Mouse (Mus musculus): ENCODE results near the gene 1810049J17Rik. TPM values are rescaled to one million over a fixed set of nuclear protein-coding genes. Genes with fewer than 3 reads are reported as not detected.

1810049J17Rik gene
- polyA plus RNA-seq, 1 experiment from 2014 or later = 1.3 TPM

DNA sequence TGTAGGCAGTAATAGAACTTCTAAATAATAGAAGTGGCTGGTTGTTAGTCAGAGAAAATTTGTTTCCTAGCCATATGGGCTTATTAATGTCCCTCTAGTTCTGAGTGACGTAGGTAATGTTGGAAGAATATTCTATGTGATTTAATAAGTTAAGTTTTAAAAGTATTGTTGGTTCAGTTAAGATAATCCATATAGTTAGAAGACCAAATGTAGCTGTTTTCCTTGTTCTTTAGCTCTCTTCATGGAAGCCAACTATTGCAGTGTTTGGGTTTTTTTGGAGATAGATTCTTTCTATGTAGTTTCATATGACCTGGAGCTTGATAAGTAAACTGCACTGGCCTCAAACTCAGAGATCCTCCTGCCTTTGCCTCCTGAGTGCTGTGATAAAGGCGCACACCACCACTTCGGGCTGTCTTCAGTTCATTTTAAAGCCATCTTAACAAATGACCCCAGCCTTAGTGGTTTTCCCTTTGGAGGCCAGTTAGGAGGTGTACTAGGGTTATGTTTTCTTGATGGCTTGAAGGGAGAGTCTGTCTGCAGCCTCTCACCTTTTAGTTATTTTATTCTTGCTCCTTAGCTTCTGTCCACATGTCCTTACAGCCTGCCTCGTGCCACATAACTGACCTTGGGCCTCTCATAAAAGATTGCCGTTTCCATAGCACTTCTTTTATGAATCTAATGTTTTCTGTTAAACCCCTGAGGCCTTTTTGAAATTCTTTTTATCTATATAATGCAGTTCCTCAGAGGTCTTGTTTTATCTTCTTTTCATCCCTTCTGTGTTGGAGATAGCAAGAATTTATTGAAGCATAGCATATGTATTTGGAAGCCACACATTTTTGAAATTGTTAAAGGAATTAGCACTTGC is 19.1 kb upstream of the 1810049J17Rik start:
- no peak overlapping the region for H3K9ac ChIP-seq
- 50% methylated on average over 5 of the region's 5 CpGs for WGBS
- H3K4me1 ChIP-seq (replicated peaks) = peaks cover 16% of the 10 kb centered on the region; the same call in 1 of the 2 replicates
- no peak overlapping the region for H3K27ac ChIP-seq (replicated peaks)
- no peaks in the 10 kb centered on the region for H3K27me3 ChIP-seq
- no peaks in the 10 kb centered on the region for H3K9me3 ChIP-seq
- ATAC-seq (ENCODE audit: low read depth) = no peak
- H3K4me2 ChIP-seq = no peak overlapping the region
- no peak overlapping the region for H3K4me3 ChIP-seq
- H3K36me3 ChIP-seq = peaks cover 23% of the 10 kb centered on the region

DNA sequence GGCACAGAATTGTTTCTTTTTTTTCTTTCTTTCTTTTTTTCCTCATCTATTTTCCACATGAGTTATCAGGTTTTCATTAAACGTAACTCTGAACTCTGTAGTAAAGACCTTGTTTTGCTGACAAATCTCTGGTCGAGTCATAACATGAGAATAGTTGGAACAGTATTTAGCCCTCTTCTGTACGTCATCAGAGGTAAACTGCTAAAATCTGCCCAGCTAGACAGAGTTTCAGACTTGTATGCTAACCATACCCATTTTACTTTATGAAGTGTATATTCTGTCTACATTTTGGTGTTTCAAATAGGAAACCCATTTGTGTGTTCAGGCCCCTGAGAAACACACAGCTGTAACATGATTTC is 16.1 kb upstream of the 1810049J17Rik start:
- H3K27me3 ChIP-seq = no peaks in the 10 kb centered on the region
- H3K4me2 ChIP-seq = no peak overlapping the region
- no peaks in the 10 kb centered on the region for H3K9me3 ChIP-seq
- ATAC-seq (ENCODE audit: low read depth) = no peak
- no peak overlapping the region for H3K9ac ChIP-seq
- peaks cover 16% of the 10 kb centered on the region; the same call in 1 of the 2 replicates for H3K4me1 ChIP-seq (replicated peaks)
- H3K4me3 ChIP-seq = no peak overlapping the region
- no peak overlapping the region for H3K27ac ChIP-seq (replicated peaks)
- H3K36me3 ChIP-seq = no peaks in the 10 kb centered on the region; the same call in none of the 2 replicates
- WGBS = 84% methylated on average over 3 of the region's 3 CpGs

DNA sequence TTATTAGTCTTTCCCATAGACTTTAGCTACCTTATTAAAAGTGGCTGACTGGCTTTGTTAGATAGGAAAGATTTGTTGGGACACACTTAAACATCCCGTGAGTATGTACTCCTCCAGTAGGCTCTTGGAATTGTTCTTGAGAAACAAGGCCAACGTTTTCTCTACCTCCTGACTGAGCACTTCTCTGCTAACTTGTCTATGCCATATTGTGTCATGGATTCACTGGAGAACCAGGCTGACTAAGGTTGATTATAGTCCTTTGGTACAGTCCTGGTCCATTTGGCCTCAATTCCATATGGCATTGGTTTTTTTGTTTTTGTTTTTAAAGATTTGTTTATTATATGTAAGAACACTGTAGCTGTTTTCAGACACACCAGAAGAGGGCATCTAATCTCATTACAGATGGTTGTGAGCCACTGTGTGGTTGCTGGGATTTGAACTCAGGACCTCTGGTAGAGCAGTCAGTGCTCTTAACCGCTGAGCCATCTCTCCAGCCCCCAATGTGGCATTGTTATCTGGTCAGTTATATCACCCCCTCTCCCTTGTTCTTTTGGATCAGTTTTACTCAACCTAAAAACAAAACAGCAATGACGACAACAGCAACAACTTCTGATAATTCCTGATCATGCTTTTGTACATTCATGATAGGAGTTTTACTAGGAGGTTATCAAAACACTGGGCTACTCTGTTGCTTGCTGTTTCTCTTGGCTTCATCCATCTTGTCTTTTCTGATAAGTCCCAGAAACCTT is 15.5 kb upstream of the 1810049J17Rik start:
- Histone ChIP-seq H3K27ac (replicated peaks) (no peak overlapping the region), H3K4me1 (replicated peaks) (peaks cover 16% of the 10 kb centered on the region; the same call in 1 of the 2 replicates), H3K4me2 (no peak overlapping the region), H3K27me3 (no peaks in the 10 kb centered on the region), H3K9ac (no peak overlapping the region), H3K9me3 (no peaks in the 10 kb centered on the region), H3K36me3 (no peaks in the 10 kb centered on the region; the same call in 1 of the 2 replicates), H3K4me3 (no peak overlapping the region)
- 89% methylated on average over 4 of the region's 4 CpGs for WGBS
- no peak for ATAC-seq (ENCODE audit: low read depth)

DNA sequence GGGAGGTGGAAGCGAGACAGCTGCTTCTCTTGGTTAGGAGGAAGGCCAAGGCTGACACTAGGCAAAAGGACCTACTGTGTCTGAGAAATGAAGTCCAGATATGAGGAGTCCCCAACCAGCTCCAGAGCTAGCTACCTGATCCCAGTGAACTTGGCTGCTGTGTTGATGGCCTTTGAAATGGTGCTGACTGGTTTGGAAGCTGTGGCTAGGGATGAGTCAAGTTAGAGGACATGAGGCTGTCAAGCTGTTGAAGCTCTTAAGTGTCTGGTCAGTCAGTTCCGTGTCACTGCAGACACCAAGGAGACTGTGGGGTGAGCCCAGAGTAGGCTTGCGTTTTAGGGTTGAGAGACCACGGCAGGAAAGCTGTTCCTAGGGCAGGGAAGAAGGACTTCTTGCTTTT is 12.7 kb upstream of the 1810049J17Rik start:
- no peaks in the 10 kb centered on the region for H3K27me3 ChIP-seq
- H3K4me2 ChIP-seq = no peak overlapping the region
- H3K36me3 ChIP-seq = no peaks in the 10 kb centered on the region
- peaks cover 20% of the 10 kb centered on the region; the same call in 1 of the 2 replicates for H3K4me1 ChIP-seq (replicated peaks)
- WGBS = 93% methylated on average over 4 of the region's 4 CpGs
- H3K9me3 ChIP-seq = no peaks in the 10 kb centered on the region
- H3K9ac ChIP-seq = no peak overlapping the region
- no peak overlapping the region for H3K4me3 ChIP-seq
- no peak for ATAC-seq (ENCODE audit: low read depth)
- H3K27ac ChIP-seq (replicated peaks) = no peak overlapping the region

DNA sequence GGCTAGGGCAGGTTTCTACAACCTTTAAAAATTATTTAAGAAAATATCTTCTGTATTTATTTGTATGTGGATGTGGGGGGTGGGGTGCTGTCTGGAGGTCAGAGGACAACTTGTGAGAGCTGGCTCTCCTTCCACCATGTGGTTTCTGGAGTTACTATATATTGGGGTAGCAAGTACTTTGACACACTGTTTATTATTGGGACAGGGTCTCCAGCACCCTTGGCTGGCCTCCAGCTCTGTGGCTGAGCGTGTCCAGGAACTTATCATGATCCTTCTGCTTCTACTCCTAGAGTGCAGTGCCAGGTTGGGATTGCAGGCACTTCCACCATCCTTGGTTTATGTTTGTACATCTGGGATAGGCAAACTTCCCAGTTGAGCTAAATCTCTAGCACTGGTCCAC is 9.6 kb upstream of the 1810049J17Rik start:
- H3K36me3 ChIP-seq = no peaks in the 10 kb centered on the region
- no peak for ATAC-seq (ENCODE audit: low read depth)
- no peak overlapping the region for H3K4me3 ChIP-seq
- H3K27me3 ChIP-seq = no peaks in the 10 kb centered on the region
- H3K4me2 ChIP-seq = no peak overlapping the region
- peaks cover 24% of the 10 kb centered on the region for H3K4me1 ChIP-seq (replicated peaks)
- H3K9ac ChIP-seq = no peak overlapping the region
- H3K27ac ChIP-seq (replicated peaks) = no peak overlapping the region
- WGBS = 72% methylated on average over 1 of the region's 1 CpGs
- H3K9me3 ChIP-seq = no peaks in the 10 kb centered on the region

DNA sequence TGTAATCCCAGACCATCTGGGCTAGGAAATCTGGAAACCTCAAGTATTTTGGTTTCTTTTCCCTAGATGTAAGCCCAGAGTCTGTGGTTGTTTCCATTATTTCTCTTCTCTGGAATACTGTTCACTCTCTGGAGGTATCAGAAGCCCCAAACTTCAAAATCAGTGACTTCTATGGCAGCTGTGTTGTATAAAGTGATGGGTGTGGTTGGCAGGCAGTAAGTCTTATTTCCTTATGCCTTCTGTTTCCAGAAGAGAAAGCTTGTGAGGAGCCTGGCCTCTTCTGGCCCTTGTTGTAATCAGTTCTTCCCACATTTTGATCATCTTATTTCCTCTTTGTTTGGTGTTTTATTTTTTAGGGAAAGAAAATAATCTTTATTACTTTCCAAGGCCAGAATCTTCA is 9.2 kb upstream of the 1810049J17Rik start:
- Histone ChIP-seq H3K27ac (replicated peaks) (no peak overlapping the region), H3K4me1 (replicated peaks) (peaks cover 29% of the 10 kb centered on the region), H3K4me3 (no peak overlapping the region), H3K9me3 (no peaks in the 10 kb centered on the region), H3K27me3 (no peaks in the 10 kb centered on the region), H3K9ac (no peak overlapping the region), H3K36me3 (0 out of 2 replicates have a peak, but pooled peaks cover 2% of the 10 kb centered on the region), H3K4me2 (no peak overlapping the region)
- ATAC-seq (ENCODE audit: low read depth) = no peak

DNA sequence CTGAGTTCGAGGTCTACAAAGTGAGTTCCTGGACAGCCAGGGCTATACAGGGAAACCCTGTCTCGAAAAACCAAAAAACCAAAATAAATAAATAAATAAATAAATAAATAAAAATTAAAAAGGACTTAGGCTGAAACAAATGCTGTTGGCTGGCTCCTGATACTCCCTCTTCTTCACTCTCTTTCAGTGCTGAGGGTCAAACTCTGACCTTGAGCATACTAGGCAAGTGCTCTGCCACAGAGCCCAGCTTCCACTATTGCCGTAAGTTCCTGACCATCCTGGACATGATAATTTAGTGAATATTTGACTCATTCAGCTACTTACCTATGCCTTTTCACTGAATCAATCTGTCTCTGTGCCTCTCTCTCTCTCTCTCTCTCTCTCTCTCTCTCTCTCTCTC is 8.7 kb upstream of the 1810049J17Rik start:
- no peak overlapping the region for H3K9ac ChIP-seq
- no peak overlapping the region for H3K4me2 ChIP-seq
- no peak for ATAC-seq (ENCODE audit: low read depth)
- H3K27ac ChIP-seq (replicated peaks) = no peak overlapping the region
- WGBS = 81% methylated on average over 3 of the region's 3 CpGs
- H3K27me3 ChIP-seq = no peaks in the 10 kb centered on the region
- H3K4me3 ChIP-seq = no peak overlapping the region
- no peaks in the 10 kb centered on the region for H3K9me3 ChIP-seq
- H3K4me1 ChIP-seq (replicated peaks) = peaks cover 34% of the 10 kb centered on the region
- H3K36me3 ChIP-seq = 0 out of 2 replicates have a peak, but pooled peaks cover 5% of the 10 kb centered on the region

DNA sequence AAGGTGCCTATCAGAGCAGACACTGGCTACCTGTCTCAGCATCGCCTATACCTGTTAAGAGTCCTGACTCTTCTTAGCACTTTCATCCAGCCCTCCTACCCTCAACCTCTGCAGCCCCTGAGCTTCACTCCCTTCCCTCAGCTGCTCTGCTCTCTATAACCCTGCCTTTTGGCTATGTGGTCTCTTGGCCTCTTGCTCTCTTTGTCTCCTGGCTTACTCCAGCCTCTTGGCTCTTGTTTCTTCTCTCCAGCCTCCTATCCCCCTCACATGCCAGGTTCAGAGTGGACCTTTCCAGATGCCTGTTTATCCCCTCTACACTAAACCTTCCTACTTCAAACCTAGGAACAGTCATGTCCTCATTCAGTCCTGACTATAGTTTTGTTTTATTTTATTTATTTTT is 2.6 kb upstream of the 1810049J17Rik start:
- Histone ChIP-seq H3K4me2 (peak overlapping the region; percentile 79), H3K9ac (no peak overlapping the region), H3K36me3 (0 out of 2 replicates have a peak, but pooled peaks cover 5% of the 10 kb centered on the region), H3K27me3 (peaks cover 5% of the 10 kb centered on the region), H3K27ac (replicated peaks) (no peak overlapping the region), H3K9me3 (no peaks in the 10 kb centered on the region), H3K4me1 (replicated peaks) (peaks cover 49% of the 10 kb centered on the region), H3K4me3 (no peak overlapping the region)
- no peak for ATAC-seq (ENCODE audit: low read depth)
- 100% methylated on average over 1 of the region's 1 CpGs for WGBS

DNA sequence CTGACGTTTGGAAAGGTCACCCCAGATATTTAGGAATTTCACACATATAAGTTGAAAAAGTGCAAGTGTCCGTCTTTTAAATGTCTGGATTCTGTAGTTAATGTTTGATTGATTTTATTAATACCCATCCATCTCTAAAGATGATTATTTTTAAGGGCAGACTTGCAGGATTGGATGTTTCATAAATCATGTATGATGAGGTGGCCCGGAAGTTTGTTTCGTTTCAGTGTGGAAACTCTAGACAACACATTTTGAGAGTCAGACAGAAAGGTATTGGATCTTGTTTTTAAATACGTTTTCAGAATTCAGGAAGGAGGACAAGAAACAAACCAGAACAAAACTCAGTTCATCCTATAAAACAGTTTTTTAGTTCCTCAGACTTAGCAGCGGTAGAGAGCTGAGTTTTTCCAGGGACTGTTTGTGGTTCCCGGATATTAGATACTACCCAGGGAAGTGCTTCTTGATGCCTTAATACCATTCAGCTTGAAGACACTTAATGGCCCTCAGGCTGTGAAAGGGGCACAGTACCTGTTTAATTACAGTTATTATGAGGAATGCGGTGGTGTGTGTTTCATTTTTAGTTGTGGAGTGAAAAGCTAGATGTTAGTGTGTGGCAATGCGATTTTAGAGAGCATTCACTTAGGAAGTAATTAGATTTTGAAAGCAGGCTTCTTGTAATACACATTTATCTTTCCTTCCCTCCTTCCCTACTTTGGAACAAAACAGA is 1.1 kb upstream of the 1810049J17Rik start:
- 14% methylated on average over 9 of the region's 9 CpGs for WGBS
- H3K9ac ChIP-seq = peak overlapping the region; percentile 98
- H3K4me1 ChIP-seq (replicated peaks) = peaks cover 40% of the 10 kb centered on the region
- no peak for ATAC-seq (ENCODE audit: low read depth)
- H3K27ac ChIP-seq (replicated peaks) = no peak overlapping the region
- H3K4me3 ChIP-seq = peak overlapping the region; percentile 100
- no peaks in the 10 kb centered on the region for H3K9me3 ChIP-seq
- H3K27me3 ChIP-seq = peaks cover 10% of the 10 kb centered on the region
- 0 out of 2 replicates have a peak, but pooled peaks cover 5% of the 10 kb centered on the region for H3K36me3 ChIP-seq
- H3K4me2 ChIP-seq = peak overlapping the region; percentile 79

DNA sequence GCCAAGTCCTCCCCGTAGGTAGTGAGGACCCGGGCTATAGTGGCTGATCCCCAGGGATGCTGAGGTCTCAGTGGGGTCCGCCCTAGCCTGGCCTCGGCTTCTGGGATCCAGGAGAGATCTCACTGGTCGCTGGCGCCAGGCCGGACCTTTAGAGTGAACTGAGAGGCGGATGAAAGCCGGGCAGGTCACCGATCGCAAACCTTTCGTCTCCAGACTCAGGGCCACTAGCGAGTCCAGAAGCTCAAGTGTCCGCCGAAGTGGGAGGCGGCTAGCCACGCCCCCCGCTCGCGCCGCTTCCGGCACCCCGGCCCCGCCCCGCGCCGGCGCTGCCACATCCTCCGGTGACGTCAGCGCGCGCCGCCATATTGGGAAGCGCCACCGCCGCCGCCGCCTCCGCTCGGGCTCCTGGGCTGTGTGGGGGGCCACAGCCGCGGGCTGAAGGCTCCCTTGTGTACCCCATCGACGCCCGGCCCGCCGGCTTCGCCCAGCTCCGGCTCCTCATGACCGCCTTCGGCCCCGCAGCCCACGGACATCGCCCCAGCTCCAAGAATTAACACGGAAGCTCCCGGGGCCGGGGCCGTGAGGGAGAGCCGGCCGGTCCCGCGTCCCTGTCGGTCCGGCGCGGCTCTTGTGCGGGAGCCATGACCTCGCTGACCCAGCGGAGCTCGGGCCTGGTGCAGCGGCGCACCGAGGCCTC is 460 bp downstream of the 1810049J17Rik start, which contains the start of gene Golph3:
Gene Golph3 (plus strand): TSS at position 360 of the 697 bp plus-strand sequence.
- Histone ChIP-seq H3K4me2 (peak within 1 kb of the TSS; percentile 79), H3K4me1 (replicated peaks) (peaks cover 37% of the 10 kb centered on the region), H3K27ac (replicated peaks) (peak within 1 kb of the TSS; percentile 94), H3K27me3 (peaks cover 10% of the 10 kb centered on the region), H3K4me3 (peak within 1 kb of the TSS; percentile 100), H3K9me3 (no peaks in the 10 kb centered on the region), H3K9ac (peak within 1 kb of the TSS; percentile 98), H3K36me3 (0 out of 2 replicates have a peak, but pooled peaks cover 5% of the 10 kb centered on the region)
- WGBS = under 1% methylated on average over 73 of the region's 74 CpGs
- ATAC-seq (ENCODE audit: low read depth) = peak; percentile 98

DNA sequence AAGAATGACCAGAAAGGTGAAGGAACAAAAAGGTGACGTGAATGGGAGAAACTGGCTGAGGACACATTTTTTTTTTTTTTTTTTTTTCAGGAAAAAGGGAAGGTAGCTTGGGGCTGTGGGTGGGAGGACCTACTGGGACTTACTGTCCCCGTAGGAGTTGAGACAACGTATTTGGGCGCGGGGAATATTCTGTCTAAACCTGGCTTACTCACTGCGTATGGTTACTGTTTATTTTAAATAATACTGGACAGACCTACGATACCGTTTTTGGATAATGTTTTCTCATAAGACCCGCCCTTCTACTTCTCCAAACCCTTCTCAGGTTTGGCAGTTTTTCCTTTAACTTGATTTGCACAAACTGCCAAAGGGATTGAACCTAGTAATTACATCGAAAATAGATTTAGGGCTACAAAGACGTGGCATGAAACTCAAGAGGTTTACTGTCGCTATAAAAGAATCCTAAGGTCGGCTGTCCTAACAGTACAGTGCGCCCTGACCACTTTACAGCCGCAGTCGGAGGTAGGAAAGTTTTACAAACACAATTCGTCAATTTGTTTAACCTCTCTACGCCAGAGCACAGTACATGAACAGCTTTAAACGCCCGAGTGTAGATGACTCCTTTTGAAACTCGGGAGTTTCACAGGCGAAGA is 1.1 kb downstream of the 1810049J17Rik start:
- Histone ChIP-seq H3K4me2 (peak overlapping the region; percentile 79), H3K27ac (replicated peaks) (peak overlapping the region; percentile 94), H3K9me3 (no peaks in the 10 kb centered on the region), H3K4me3 (peak overlapping the region; percentile 100), H3K4me1 (replicated peaks) (peaks cover 31% of the 10 kb centered on the region), H3K36me3 (no peaks in the 10 kb centered on the region), H3K9ac (peak overlapping the region; percentile 98), H3K27me3 (peaks cover 10% of the 10 kb centered on the region)
- 5% methylated on average over 22 of the region's 22 CpGs for WGBS
- ATAC-seq (ENCODE audit: low read depth) = no peak; the same call in 1 of the 2 replicates

Measured in neural tube, embryonic 13.5 days (tissue).